Mouse (Mus musculus) lung, embryonic 14.5 days (tissue): ENCODE measurements around the gene Plet1. TPM values are rescaled to one million over a fixed set of nuclear protein-coding genes. Genes with fewer than 3 reads are reported as not detected.

Experiments used
- ATAC-seq: fragments of 200-750 bp; cut with Nextera tagmentation; 2 replicates; pipeline ENCODE4 v1.8.0; 2017; ENCODE audit warnings: mild to moderate bottlenecking, moderate TSS enrichment, moderate library complexity; ENCODE audit not compliant: insufficient read depth
- DNase-seq: peaks from one replicate; pipeline ENCODE4 v3.0.0-alpha.2; 2015
- H3K27ac ChIP-seq: fragments of 300-500 bp; sonication (generic); 2 replicates; pipeline ENCODE4 v1.5.1; 2014; ENCODE audit warnings: low read depth, mild to moderate bottlenecking, moderate library complexity
- H3K27me3 ChIP-seq: fragments of 300-500 bp; sonication (generic); 2 replicates; pipeline ENCODE4 v1.6.1; 2014; ENCODE audit warnings: low read length, control low read depth; ENCODE audit not compliant: insufficient read depth
- H3K36me3 ChIP-seq: fragments of 300-500 bp; sonication (generic); 2 replicates; pipeline ENCODE4 v1.6.1; 2014; ENCODE audit warnings: control low read depth; ENCODE audit not compliant: insufficient read depth
- H3K4me1 ChIP-seq: fragments of 300-500 bp; sonication (generic); 2 replicates; pipeline ENCODE4 v1.6.1; 2014; ENCODE audit warnings: antibody characterized with exemption, control low read depth; ENCODE audit not compliant: insufficient read depth
- H3K4me2 ChIP-seq: fragments of 300-500 bp; sonication (generic); 2 replicates; pipeline ENCODE4 v1.6.1; 2014; ENCODE audit warnings: mild to moderate bottlenecking
- H3K4me3 ChIP-seq: fragments of 300-500 bp; sonication (generic); 2 replicates; pipeline ENCODE4 v1.5.1; 2014; ENCODE audit warnings: low read depth, low read length
- H3K9ac ChIP-seq: fragments of 300-500 bp; sonication (generic); 2 replicates; pipeline ENCODE4 v1.6.1; 2014
- H3K9me3 ChIP-seq: fragments of 300-500 bp; sonication (generic); 2 replicates; pipeline ENCODE4 v1.6.1; 2016; ENCODE audit warnings: low read depth, low read length, control low read depth
- CTCF ChIP-seq: IDR thresholded peaks from 2 replicates; pipeline ENCODE4 v1.5.1; 2016; ENCODE audit warnings: antibody characterized with exemption, low read depth
- WGBS: fragments of 180-500 bp; shearing (Covaris S2); extraction: QIAGEN DNeasy Blood & Tissue Kit; methylation state at CpG from one replicate; pipeline ENCODE4 v1.1.7; 2014; 5-methylcytosine and 5-hydroxymethylcytosine counted together
- polyA plus RNA-seq: library from polyadenylated mRNA; unstranded; fragments of >200 nt; fragmentation: Nextera tagmentation; extraction: Ambion mirVana; gene quantifications from 2 replicates; pipeline ENCODE4 v1.2.1, GENCODE M21; 2014

Gene Plet1
- polyA plus RNA-seq, 1 experiment from 2014 or later = 0.11 TPM

DNA sequence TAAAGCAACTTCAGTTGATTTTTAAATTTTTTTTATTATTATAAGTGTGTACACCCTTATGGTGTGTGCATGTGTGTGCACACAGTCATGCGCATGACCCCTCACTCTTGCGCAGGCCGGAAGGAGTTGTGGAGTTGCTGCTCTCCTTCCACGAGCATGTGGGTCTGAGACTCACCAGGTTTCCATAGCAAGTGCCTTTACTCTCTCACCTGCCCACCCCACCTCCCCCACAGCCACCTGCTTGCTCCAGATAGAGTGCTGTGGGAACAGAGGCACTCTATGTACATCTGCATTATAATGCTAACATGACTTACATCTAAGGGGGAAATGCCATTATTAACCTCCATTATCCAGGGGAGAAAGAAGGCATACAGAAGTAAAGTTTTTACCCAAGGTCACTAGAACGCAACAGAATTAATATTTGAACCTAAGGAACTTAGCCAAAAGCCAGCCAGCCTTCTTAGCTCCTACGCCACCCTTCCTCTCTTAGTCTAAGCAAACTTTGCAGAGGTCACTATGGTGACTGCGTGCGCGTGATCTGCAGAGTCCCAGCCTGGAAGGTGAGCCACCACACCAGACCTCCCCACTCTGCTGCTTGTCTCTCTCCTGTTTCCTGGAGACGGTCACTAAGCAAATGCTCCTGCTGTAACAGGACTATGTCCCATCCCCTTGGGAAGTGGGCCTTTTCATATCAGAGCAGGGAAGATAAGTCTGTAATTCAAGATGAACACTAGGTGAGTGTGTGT is 1.3 kb downstream of the Plet1 start:
- no peak overlapping the region for H3K4me3 ChIP-seq
- H3K9me3 ChIP-seq = no peaks in the 10 kb centered on the region
- peak overlapping the region; percentile 36; the same call in 1 of the 2 replicates for H3K27ac ChIP-seq
- TF ChIP-seq CTCF = no peak
- H3K36me3 ChIP-seq = no peaks in the 10 kb centered on the region
- 0 out of 2 replicates have a peak overlapping the region, but pooled peaks have one; percentile 11 for H3K4me2 ChIP-seq
- H3K4me1 ChIP-seq = 0 out of 2 replicates have a peak, but pooled peaks cover 3% of the 10 kb centered on the region
- ATAC-seq (peak; percentile 65; the same call in 1 of the 2 replicates), DNase-seq (peak; percentile 28)
- H3K9ac ChIP-seq = no peak overlapping the region; the same call in 1 of the 2 replicates
- no peaks in the 10 kb centered on the region for H3K27me3 ChIP-seq
- 57% methylated on average over 10 of the region's 10 CpGs for WGBS

DNA sequence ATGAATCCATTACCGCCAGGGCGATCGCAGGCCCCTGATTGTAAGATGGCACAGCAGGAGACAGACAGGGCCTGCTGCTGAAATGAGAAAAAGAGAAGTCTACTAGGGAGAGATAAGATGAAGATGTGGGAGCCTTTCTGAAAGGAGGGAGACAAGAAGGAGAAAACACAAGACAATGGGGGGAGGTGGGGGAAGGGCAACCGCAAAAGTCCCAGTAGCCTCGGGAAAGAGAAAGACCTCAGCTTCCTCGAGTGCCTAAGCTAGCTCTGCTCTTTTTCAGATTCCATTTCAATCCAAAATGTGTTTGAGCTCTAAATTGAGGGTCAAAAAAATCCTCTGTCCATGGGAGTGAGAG is 1.8 kb downstream of the Plet1 start:
- no peak for ATAC-seq
- TF ChIP-seq CTCF = no peak
- H3K27ac ChIP-seq = no peak overlapping the region
- no peaks in the 10 kb centered on the region for H3K9me3 ChIP-seq
- 0 out of 2 replicates have a peak, but pooled peaks cover 3% of the 10 kb centered on the region for H3K4me1 ChIP-seq
- no peaks in the 10 kb centered on the region for H3K36me3 ChIP-seq
- H3K27me3 ChIP-seq = no peaks in the 10 kb centered on the region
- 30% methylated on average over 6 of the region's 6 CpGs for WGBS
- H3K4me3 ChIP-seq = no peak overlapping the region
- H3K4me2 ChIP-seq = 0 out of 2 replicates have a peak overlapping the region, but pooled peaks have one; percentile 11
- no peak for DNase-seq
- no peak overlapping the region; the same call in 1 of the 2 replicates for H3K9ac ChIP-seq

DNA sequence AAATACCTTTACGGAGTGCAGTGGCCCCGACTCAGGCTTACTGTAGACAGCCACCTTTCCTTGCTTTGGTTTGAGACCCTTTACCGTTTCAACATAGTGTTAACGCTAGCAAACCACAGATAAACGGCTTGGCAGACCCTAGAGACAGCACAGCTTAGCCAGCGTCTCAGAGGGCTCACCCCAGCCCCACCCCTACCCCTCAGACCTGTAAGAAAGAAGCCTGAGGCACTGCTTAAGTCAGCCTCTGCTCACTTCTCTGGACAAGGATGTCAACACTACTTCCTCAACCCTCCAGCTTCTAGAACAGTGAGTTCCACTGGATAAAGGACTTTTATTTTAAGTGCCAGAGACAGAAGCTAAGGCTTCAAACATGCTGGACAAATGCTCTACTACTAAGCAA is 2.2 kb downstream of the Plet1 start:
- no peak for TF ChIP-seq CTCF
- no peaks in the 10 kb centered on the region for H3K27me3 ChIP-seq
- 22% methylated on average over 6 of the region's 6 CpGs for WGBS
- H3K4me1 ChIP-seq = 0 out of 2 replicates have a peak, but pooled peaks cover 3% of the 10 kb centered on the region
- H3K4me3 ChIP-seq = no peak overlapping the region
- ATAC-seq (no peak), DNase-seq (no peak)
- no peaks in the 10 kb centered on the region for H3K9me3 ChIP-seq
- no peak overlapping the region for H3K4me2 ChIP-seq
- H3K9ac ChIP-seq = no peak overlapping the region
- no peak overlapping the region for H3K27ac ChIP-seq
- H3K36me3 ChIP-seq = no peaks in the 10 kb centered on the region

DNA sequence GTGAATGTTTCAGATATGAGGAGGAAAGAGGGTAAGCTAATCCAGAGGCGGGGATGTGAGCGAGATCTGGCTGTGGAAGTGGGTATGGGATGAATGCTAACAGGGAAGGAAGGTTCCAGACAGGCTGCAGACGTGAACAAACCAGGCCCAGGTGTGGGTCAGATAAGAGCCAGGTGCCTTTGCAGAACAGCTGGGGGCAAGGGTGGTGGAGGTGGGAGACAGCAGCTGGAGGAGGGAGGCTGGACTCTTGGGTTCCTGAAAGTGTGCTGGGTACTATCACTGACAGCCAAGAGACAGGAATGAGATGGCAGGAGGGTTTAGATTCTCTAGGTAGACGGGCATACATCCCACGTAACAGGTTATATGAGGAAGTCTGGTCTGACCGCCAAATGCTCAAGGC is 2.8 kb downstream of the Plet1 start:
- ATAC-seq (no peak), DNase-seq (no peak)
- Histone ChIP-seq H3K27ac (no peak overlapping the region), H3K4me2 (no peak overlapping the region), H3K4me1 (0 out of 2 replicates have a peak, but pooled peaks cover 3% of the 10 kb centered on the region), H3K4me3 (no peak overlapping the region), H3K9ac (no peak overlapping the region), H3K9me3 (no peaks in the 10 kb centered on the region), H3K36me3 (no peaks in the 10 kb centered on the region), H3K27me3 (no peaks in the 10 kb centered on the region)
- no peak for TF ChIP-seq CTCF
- 60% methylated on average over 6 of the region's 6 CpGs for WGBS

DNA sequence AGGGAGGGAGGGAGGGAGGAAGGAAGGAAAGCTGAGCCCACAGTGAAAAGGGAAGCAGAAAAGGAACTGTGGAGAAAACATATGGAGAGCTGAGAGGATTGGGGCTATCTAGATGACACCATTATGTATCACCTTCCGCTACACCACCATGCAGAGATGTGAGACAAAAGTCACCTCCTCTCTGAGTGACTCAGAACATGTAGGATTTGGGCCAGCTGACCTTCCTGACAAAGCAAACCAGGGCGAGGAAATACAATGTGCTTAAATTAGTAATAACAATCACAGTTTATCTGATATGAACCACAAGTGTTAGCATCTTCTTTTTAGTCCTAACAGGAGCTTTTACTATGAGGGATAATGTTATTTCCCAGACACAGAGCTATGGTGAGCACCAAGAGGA is 3.2 kb downstream of the Plet1 start:
- H3K4me1 ChIP-seq = 0 out of 2 replicates have a peak, but pooled peaks cover 3% of the 10 kb centered on the region
- TF ChIP-seq CTCF = no peak
- H3K27ac ChIP-seq = no peak overlapping the region
- H3K4me3 ChIP-seq = no peak overlapping the region
- no peak overlapping the region for H3K4me2 ChIP-seq
- DNase-seq (no peak), ATAC-seq (no peak)
- no peaks in the 10 kb centered on the region for H3K27me3 ChIP-seq
- no peak overlapping the region for H3K9ac ChIP-seq
- WGBS = 57% methylated on average over 2 of the region's 2 CpGs
- H3K36me3 ChIP-seq = no peaks in the 10 kb centered on the region
- H3K9me3 ChIP-seq = no peaks in the 10 kb centered on the region

DNA sequence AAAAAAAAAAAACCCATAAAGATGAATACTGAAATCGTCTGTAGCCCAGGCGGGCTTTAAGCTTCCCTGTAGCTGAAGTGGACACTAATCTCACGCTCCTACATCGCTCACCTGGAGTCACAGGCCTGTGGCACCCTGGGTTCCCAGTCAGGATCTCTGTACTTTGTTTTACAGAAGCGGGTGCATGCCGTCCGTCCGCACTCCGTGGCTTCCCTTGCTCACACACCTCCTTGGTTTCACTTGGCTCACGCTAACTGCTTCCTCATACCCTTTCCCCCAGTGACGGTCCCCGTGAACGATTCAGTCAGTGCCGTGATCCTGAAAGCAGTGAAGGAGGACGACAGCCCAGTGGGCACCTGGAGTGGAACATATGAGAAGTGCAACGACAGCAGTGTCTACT is 4.5 kb downstream of the Plet1 start:
- Histone ChIP-seq H3K36me3 (no peaks in the 10 kb centered on the region), H3K4me2 (no peak overlapping the region), H3K4me3 (no peak overlapping the region), H3K9me3 (no peaks in the 10 kb centered on the region), H3K27me3 (no peaks in the 10 kb centered on the region), H3K9ac (no peak overlapping the region), H3K27ac (no peak overlapping the region), H3K4me1 (0 out of 2 replicates have a peak, but pooled peaks cover 3% of the 10 kb centered on the region)
- ATAC-seq (no peak), DNase-seq (no peak)
- no peak for TF ChIP-seq CTCF
- 73% methylated on average over 16 of the region's 16 CpGs for WGBS

DNA sequence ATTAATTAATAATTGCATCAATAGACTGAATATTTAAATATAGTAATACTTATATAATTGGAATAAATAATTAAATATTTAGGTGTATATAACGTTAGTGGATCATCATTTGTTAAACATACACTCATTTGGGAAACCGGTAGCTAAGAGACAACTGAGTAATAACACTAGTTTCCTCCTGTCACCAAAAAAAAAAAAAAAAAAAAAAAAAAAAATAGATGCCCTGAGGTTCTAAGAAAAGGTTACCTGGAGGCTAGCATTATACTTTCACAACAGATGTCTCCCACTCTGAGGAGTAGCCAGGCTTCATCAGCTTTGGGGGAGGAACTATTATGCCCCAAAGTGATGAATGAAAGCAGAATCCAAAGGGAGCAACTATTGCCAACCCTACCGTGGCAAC is 5.5 kb downstream of the Plet1 start:
- ATAC-seq (no peak), DNase-seq (no peak)
- Histone ChIP-seq H3K27ac (no peak overlapping the region), H3K4me1 (0 out of 2 replicates have a peak, but pooled peaks cover 3% of the 10 kb centered on the region), H3K4me3 (no peak overlapping the region), H3K4me2 (no peak overlapping the region), H3K9me3 (no peaks in the 10 kb centered on the region), H3K36me3 (no peaks in the 10 kb centered on the region), H3K9ac (no peak overlapping the region), H3K27me3 (no peaks in the 10 kb centered on the region)
- no peak for TF ChIP-seq CTCF
- 77% methylated on average over 3 of the region's 3 CpGs for WGBS
